Mouse (Mus musculus) CH12.LX (cell line): ENCODE results near the gene Rtn4rl1.

Source experiments
- CTCF ChIP-seq, 2 experiments: IDR thresholded peaks in 1 of 2; conservative IDR thresholded peaks in 1 of 2; 2 replicates each; pipeline ENCODE4 v1.5.1; 2011 to 2012; ENCODE audit warnings: low read depth in 2 of 2, low read length in 2 of 2, improper control_type of control experiment in 1 of 2, inconsistent platforms in 1 of 2, mild to moderate bottlenecking in 1 of 2, moderate library complexity in 1 of 2
- E2F4 ChIP-seq: IDR thresholded peaks from 2 replicates; pipeline ENCODE4 v1.6.1; 2011; ENCODE audit warnings: low read depth, low read length, improper control_type of control experiment; ENCODE audit not compliant: insufficient replicate concordance
- EP300 ChIP-seq: IDR thresholded peaks from 2 replicates; pipeline ENCODE4 v1.6.1; 2011; ENCODE audit warnings: low read length, improper control_type of control experiment
- ETS1 ChIP-seq: conservative IDR thresholded peaks from 2 replicates; pipeline ENCODE4 v1.6.1; 2012; ENCODE audit warnings: low read depth, mild to moderate bottlenecking, inconsistent platforms, low read length, improper control_type of control experiment, moderate library complexity
- JUN ChIP-seq: IDR thresholded peaks from 2 replicates; pipeline ENCODE4 v1.6.1; 2011; ENCODE audit warnings: low read depth, mild to moderate bottlenecking, low read length, improper control_type of control experiment, moderate library complexity; ENCODE audit not compliant: insufficient read depth
- MXI1 ChIP-seq: IDR thresholded peaks from 2 replicates; pipeline ENCODE4 v1.6.1; 2011; ENCODE audit warnings: mild to moderate bottlenecking, low read depth, low read length, improper control_type of control experiment
- POLR2A ChIP-seq: IDR thresholded peaks from 2 replicates; pipeline ENCODE4 v1.6.1; 2011; ENCODE audit warnings: low read depth, mild to moderate bottlenecking, improper control_type of control experiment, low read length
- RCOR1 ChIP-seq: conservative IDR thresholded peaks from 2 replicates; pipeline ENCODE4 v1.6.1; 2012; ENCODE audit warnings: low read depth, mild to moderate bottlenecking, inconsistent platforms, low read length, improper control_type of control experiment
- USF2 ChIP-seq: conservative IDR thresholded peaks from 2 replicates; pipeline ENCODE4 v1.6.1; 2011; ENCODE audit warnings: low read depth, low read length, improper control_type of control experiment
- ZNF384 ChIP-seq: IDR thresholded peaks from 2 replicates; pipeline ENCODE4 v1.6.1; 2012; ENCODE audit warnings: low read depth, low read length, improper control_type of control experiment, inconsistent platforms

- TF ChIP-seq JUN (no peak), POLR2A (no peak), E2F4 (no peak), ETS1 (no peak), EP300 (no peak), MXI1 (no peak), CTCF (conservative IDR thresholded peaks at IDR 0.05 in 1 of 2, IDR thresholded peaks at IDR 0.05 in 1 of 2; ENCODE audit: low read depth in 2 of 2, low read length in 2 of 2) (no peak), ZNF384 (no peak), USF2 (no peak), RCOR1 (no peak)
Measured at GRCm38 (mm10) chr11:75279013-75279341, 85.4 kb downstream of the Rtn4rl1 start.
